Mouse (Mus musculus): ENCODE measurements around the gene Spa17.

DNA sequence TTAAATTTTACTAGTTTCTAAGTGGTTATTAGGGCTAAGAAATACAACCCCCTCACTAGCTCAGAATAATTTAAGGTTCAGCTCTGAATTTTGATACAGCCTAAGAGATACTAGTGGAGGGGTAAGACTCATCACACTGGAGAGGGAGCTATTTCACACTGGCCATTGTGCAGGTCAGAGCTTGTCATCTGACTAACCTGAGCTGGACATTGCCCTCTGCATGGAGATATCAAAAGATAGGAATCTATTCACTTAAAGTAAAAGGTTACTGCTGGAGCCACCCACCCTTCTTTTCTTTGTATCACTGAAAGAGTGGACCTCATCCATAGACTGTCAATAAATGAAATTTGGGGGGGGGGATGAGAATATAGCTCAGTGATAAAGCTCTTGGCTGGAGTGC lies 794 bp upstream of the Spa17 start:
- no peak for TF ChIP-seq CTCF (conservative IDR thresholded peaks at IDR 0.05; ENCODE audit: insufficient read depth, insufficient read length, low read depth, low read length)
- no peak for TF ChIP-seq POLR2A (IDR thresholded peaks at IDR 0.05; ENCODE audit: low read depth, low read length)
